Mouse (Mus musculus) kidney, adult 2 months (tissue): ENCODE measurements around the gene Map1b.

Source experiments
- CTCF ChIP-seq: fragments of 200-500 bp; conservative IDR thresholded peaks from 2 replicates; pipeline ENCODE4 v1.5.1; 2011; ENCODE audit warnings: low read depth, mild to moderate bottlenecking, control low read depth, low read length, moderate library complexity, mixed read lengths; ENCODE audit not compliant: insufficient read depth, insufficient read length
- POLR2A ChIP-seq: fragments of 200-500 bp; IDR thresholded peaks from one replicate; pipeline ENCODE4 v1.6.1; 2011; ENCODE audit warnings: low read depth, low read length, control low read depth

GRCm38 (mm10) chr13:99449547-99449946, 66.8 kb downstream of the Map1b start:
- no peak for TF ChIP-seq POLR2A
- TF ChIP-seq CTCF: no peak
